Mouse (Mus musculus) limb, embryonic 14.5 days (tissue): ENCODE results near the gene Rxfp3. TPM values are rescaled to one million over a fixed set of nuclear protein-coding genes. Genes with fewer than 3 reads are reported as not detected.
A peak's percentile ranks its signal among the peaks of the same experiment; 100 is the strongest.

Experiments used
- ATAC-seq: fragments of 200-750 bp; cut with Nextera tagmentation; 2 replicates; pipeline ENCODE4 v1.8.0; 2017; ENCODE audit warnings: low read depth, moderate number of reproducible peaks, moderate TSS enrichment; ENCODE audit not compliant: low FRiP score
- DNase-seq: peaks from one replicate; pipeline ENCODE4 v3.0.0-alpha.2; 2015; ENCODE audit warnings: low spot score
- H3K27ac ChIP-seq: fragments of 300-500 bp; sonication (generic); replicated peaks from 2 replicates; pipeline ENCODE4 v1.5.1; 2014; ENCODE audit warnings: low read depth, mild to moderate bottlenecking, low read length, moderate library complexity, mixed read lengths
- H3K27me3 ChIP-seq: fragments of 300-500 bp; sonication (generic); 2 replicates; pipeline ENCODE4 v1.6.1; 2014; ENCODE audit warnings: low read length, mixed read lengths; ENCODE audit not compliant: control insufficient read depth, insufficient read depth
- H3K36me3 ChIP-seq: fragments of 300-500 bp; sonication (generic); 2 replicates; pipeline ENCODE4 v1.6.1; 2014; ENCODE audit warnings: mild to moderate bottlenecking, low read length, moderate library complexity, mixed read lengths; ENCODE audit not compliant: control insufficient read depth, insufficient read depth
- H3K4me1 ChIP-seq: fragments of 300-500 bp; sonication (generic); 2 replicates; pipeline ENCODE4 v1.6.1; 2014; ENCODE audit warnings: antibody characterized with exemption, low read length, mixed read lengths; ENCODE audit not compliant: control insufficient read depth, insufficient read depth
- H3K4me2 ChIP-seq: fragments of 300-500 bp; sonication (generic); replicated peaks from 2 replicates; pipeline ENCODE4 v1.6.1; 2014; ENCODE audit warnings: low read depth, mild to moderate bottlenecking, low read length, moderate library complexity; ENCODE audit not compliant: severe bottlenecking
- H3K4me3 ChIP-seq: fragments of 300-500 bp; sonication (generic); replicated peaks from 2 replicates; pipeline ENCODE4 v1.5.1; 2014; ENCODE audit warnings: low read length
- H3K9ac ChIP-seq: fragments of 300-500 bp; sonication (generic); 2 replicates; pipeline ENCODE4 v1.6.1; 2014; ENCODE audit warnings: mild to moderate bottlenecking, low read depth, low read length, moderate library complexity; ENCODE audit not compliant: severe bottlenecking
- H3K9me3 ChIP-seq: fragments of 300-500 bp; sonication (generic); 2 replicates; pipeline ENCODE4 v1.6.1; 2016; ENCODE audit warnings: low read length; ENCODE audit not compliant: control insufficient read depth
- POLR2A ChIP-seq: fragments of 200-500 bp; IDR thresholded peaks from 2 replicates; pipeline ENCODE4 v1.8.0; 2012; ENCODE audit warnings: inconsistent platforms, mild to moderate bottlenecking, moderate library complexity, borderline replicate concordance; ENCODE audit not compliant: insufficient read depth, insufficient read length; ENCODE audit errors: extremely low read depth
- WGBS: fragments of 180-500 bp; shearing (Covaris S2); extraction: QIAGEN DNeasy Blood & Tissue Kit; methylation state at CpG from one replicate; pipeline ENCODE4 v1.1.7; 2014; 5-methylcytosine and 5-hydroxymethylcytosine counted together
- polyA plus RNA-seq, 2 experiments: library from polyadenylated mRNA; depleted of rRNA in 1 of 2; stranded (reverse) in 1 of 2; unstranded in 1 of 2; fragments of >200 nt; fragmentation: Nextera tagmentation in 1 of 2; extraction: Ambion mirVana in 1 of 2; gene quantifications; 2 replicates each; pipeline versions ENCODE4 v1.2.1 to v1.2.3; 2012 to 2014

The Rxfp3 gene
- polyA plus RNA-seq (2012; rRNA removed) (0.72 and 0.93 TPM in 2 replicates), polyA plus RNA-seq (2014; fragmentation: Nextera tagmentation; extraction: Ambion mirVana) (0.81 and 0.88 TPM in 2 replicates)

DNA sequence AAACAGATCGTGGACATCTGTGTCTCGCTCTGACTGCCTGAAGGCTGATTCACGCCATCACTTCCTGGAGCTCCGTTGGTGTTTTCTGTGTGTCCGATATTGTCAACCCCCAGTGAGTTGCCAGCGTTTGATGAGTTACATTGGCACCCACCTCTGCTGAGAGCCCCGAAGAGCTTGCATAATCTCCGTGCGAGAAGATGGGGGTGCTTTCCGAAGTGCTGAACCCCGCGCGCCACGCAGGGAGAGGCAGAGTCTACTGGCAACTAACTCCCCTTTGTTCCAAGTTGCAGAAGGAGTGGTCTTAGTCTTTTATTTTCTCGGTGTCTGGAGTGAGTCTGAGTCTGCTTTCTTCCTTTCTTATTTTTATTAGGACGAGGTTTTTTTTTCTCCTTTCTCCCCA is at the start of gene Rxfp3:
Gene Rxfp3 (minus strand): TSS at position 281 of the 400 bp plus-strand sequence.
- ATAC-seq (no peak), DNase-seq (peak; percentile 19)
- no peak within 1 kb of the TSS for H3K27ac ChIP-seq
- peaks cover 15% of the 10 kb centered on the region for H3K4me1 ChIP-seq
- TF ChIP-seq POLR2A: no peak
- peaks cover 47% of the 10 kb centered on the region for H3K27me3 ChIP-seq
- H3K9ac ChIP-seq: no peak within 1 kb of the TSS
- H3K9me3 ChIP-seq: no peaks in the 10 kb centered on the region
- H3K36me3 ChIP-seq: no peaks in the 10 kb centered on the region
- H3K4me2 ChIP-seq: peak within 1 kb of the TSS; percentile 58
- WGBS: 7% methylated on average over 16 of the region's 16 CpGs
- peak within 1 kb of the TSS; percentile 38 for H3K4me3 ChIP-seq

- Histone ChIP-seq H3K27ac (no peak overlapping the region), H3K36me3 (no peaks in the 10 kb centered on the region), H3K4me2 (no peak overlapping the region), H3K4me1 (peaks cover 16% of the 10 kb centered on the region), H3K9me3 (no peaks in the 10 kb centered on the region), H3K27me3 (no peaks in the 10 kb centered on the region), H3K4me3 (no peak overlapping the region), H3K9ac (no peak overlapping the region)
- DNase-seq (no peak), ATAC-seq (no peak)
- no peak for TF ChIP-seq POLR2A
- WGBS: 24% methylated on average over 1 of the region's 1 CpGs
These were observed 47.2 kb upstream of the Rxfp3 start for GRCm38 (mm10) chr15:11084993-11085365.

DNA sequence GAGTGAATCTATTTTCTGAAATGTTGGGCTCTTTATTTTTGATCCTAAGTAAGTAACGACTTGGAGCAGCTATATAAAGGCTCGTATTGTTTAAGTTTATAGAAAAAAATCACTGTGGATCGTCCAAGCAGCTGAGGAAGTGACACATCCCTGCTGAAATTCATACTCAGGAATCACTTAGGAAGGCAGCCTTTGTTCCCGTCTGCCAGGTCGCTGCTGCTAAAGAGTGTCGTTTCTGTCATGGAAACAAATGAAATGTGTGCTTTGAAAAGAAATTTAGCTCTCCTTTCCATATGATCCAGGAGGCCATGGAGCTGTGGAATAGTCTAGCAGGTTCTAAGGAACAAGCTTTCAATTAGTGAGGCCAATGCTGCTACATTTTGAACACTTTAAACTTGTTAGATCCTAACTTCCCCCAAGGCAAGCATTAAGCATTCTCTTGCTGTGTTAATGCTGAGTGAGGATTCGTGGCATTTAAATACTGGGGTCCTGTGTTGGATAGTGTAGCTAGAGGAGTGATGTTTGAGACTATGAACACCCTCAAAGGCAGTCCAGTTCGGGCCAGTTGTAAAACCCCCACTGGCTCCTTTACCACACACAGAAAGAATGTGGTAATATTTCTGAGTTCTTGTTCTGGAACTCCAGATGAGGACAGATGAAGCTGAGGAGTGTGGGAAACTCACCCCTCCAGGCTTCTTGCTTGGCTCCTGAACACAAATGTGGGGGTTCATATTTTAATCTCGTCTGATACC is 46.6 kb upstream of the Rxfp3 start:
- no peak overlapping the region for H3K4me2 ChIP-seq
- peak overlapping the region; percentile 58 for H3K27ac ChIP-seq
- ATAC-seq: 0 out of 2 replicates have a peak, but pooled peaks have one; percentile 30
- H3K9ac ChIP-seq: no peak overlapping the region
- H3K4me3 ChIP-seq: no peak overlapping the region
- no peaks in the 10 kb centered on the region for H3K36me3 ChIP-seq
- no peak for DNase-seq
- no peaks in the 10 kb centered on the region for H3K9me3 ChIP-seq
- H3K27me3 ChIP-seq: no peaks in the 10 kb centered on the region
- peaks cover 16% of the 10 kb centered on the region for H3K4me1 ChIP-seq
- no peak for TF ChIP-seq POLR2A
- 24% methylated on average over 9 of the region's 9 CpGs for WGBS

- Histone ChIP-seq H3K27ac (no peak overlapping the region), H3K4me1 (peaks cover 16% of the 10 kb centered on the region), H3K4me3 (no peak overlapping the region), H3K9ac (no peak overlapping the region), H3K27me3 (no peaks in the 10 kb centered on the region), H3K9me3 (no peaks in the 10 kb centered on the region), H3K36me3 (no peaks in the 10 kb centered on the region), H3K4me2 (no peak overlapping the region)
- DNase-seq (no peak), ATAC-seq (no peak)
- no peak for TF ChIP-seq POLR2A
- 96% methylated on average over 3 of the region's 3 CpGs for WGBS
These were observed 45.9 kb upstream of the Rxfp3 start for GRCm38 (mm10) chr15:11083678-11084077.

DNA sequence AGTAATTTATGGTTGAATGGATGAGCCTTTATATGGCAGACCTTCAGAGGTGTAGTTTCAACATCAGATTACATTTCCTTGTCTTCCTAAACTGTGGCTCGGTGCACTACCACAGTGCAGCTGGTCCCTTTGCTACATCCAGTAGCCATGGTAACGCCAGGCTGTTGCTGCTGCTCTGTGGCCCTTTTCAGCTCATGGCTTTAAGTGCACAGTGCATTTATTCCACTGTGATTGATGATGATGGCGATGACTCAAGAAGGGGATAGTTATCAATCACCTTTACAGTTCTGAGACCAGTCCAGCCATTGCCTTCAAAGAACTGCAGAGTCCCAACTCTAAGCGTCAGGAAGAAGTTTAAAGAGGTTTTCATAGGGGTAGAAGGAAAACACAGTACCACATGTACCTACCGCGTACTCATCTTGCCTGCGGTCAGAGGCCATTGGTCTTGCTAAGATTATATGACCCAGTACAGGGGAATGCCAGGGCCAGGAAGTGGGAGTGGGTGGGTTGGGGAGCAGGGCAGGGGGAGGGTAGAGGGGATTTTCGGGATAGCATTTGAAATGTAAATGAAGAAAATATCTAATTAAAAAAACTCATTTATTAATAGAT is 45.3 kb upstream of the Rxfp3 start:
- Histone ChIP-seq H3K4me3 (no peak overlapping the region), H3K4me1 (peaks cover 20% of the 10 kb centered on the region), H3K27ac (no peak overlapping the region), H3K36me3 (no peaks in the 10 kb centered on the region), H3K4me2 (no peak overlapping the region), H3K9me3 (no peaks in the 10 kb centered on the region), H3K27me3 (no peaks in the 10 kb centered on the region), H3K9ac (no peak overlapping the region)
- no peak for TF ChIP-seq POLR2A
- ATAC-seq (peak; percentile 57; the same call in 1 of the 2 replicates), DNase-seq (no peak)
- 61% methylated on average over 8 of the region's 8 CpGs for WGBS
